Mouse (Mus musculus): ENCODE results near the gene Kat6b.

Gene Kat6b

GRCm38 (mm10) chr14:21523234-21523633 is 42.0 kb downstream of the Kat6b start:
- DNase-seq (ENCODE audit: low spot score), result peak; percentile 24

- peak; percentile 47 for DNase-seq (ENCODE audit: low spot score)
Observed at GRCm38 (mm10) chr14:21523851-21524441, 42.7 kb downstream of the Kat6b start.

- DNase-seq (ENCODE audit: low spot score), result no peak
Observed at GRCm38 (mm10) chr14:21525674-21526073, 44.4 kb downstream of the Kat6b start.

- DNase-seq (ENCODE audit: low spot score), result no peak
Observed at GRCm38 (mm10) chr14:21533566-21533965, 52.3 kb downstream of the Kat6b start.

- DNase-seq (ENCODE audit: low spot score), result no peak
Observed at GRCm38 (mm10) chr14:21534066-21534465, 52.8 kb downstream of the Kat6b start.

GRCm38 (mm10) chr14:21534542-21535272 is 53.5 kb downstream of the Kat6b start:
- no peak for DNase-seq (ENCODE audit: low spot score)

GRCm38 (mm10) chr14:21536485-21537181 is 55.4 kb downstream of the Kat6b start:
- no peak for DNase-seq (ENCODE audit: low spot score)

- DNase-seq (ENCODE audit: low spot score), result no peak
Observed at GRCm38 (mm10) chr14:21537838-21538237, 56.6 kb downstream of the Kat6b start.

- DNase-seq (ENCODE audit: low spot score), result no peak
Observed at GRCm38 (mm10) chr14:21539731-21540130, 58.5 kb downstream of the Kat6b start.

GRCm38 (mm10) chr14:21540361-21540760 is 59.1 kb downstream of the Kat6b start:
- DNase-seq (ENCODE audit: low spot score), result no peak

GRCm38 (mm10) chr14:21545529-21545928 is 64.3 kb downstream of the Kat6b start:
- no peak for DNase-seq (ENCODE audit: low spot score)

- no peak for DNase-seq (ENCODE audit: low spot score)
Observed at GRCm38 (mm10) chr14:21546351-21546750, 65.1 kb downstream of the Kat6b start.

GRCm38 (mm10) chr14:21547297-21547696 is 66.1 kb downstream of the Kat6b start:
- peak; percentile 35 for DNase-seq (ENCODE audit: low spot score)

GRCm38 (mm10) chr14:21547965-21548364 is 66.7 kb downstream of the Kat6b start:
- no peak for DNase-seq (ENCODE audit: low spot score)

GRCm38 (mm10) chr14:21548952-21549607 is 67.8 kb downstream of the Kat6b start:
- no peak for DNase-seq (ENCODE audit: low spot score)

- no peak for DNase-seq (ENCODE audit: low spot score)
Observed at GRCm38 (mm10) chr14:21549608-21550115, 68.4 kb downstream of the Kat6b start.

GRCm38 (mm10) chr14:21550576-21550975 is 69.3 kb downstream of the Kat6b start:
- DNase-seq (ENCODE audit: low spot score), result no peak

- DNase-seq (ENCODE audit: low spot score), result no peak
Observed at GRCm38 (mm10) chr14:21551655-21552054, 70.4 kb downstream of the Kat6b start.

- DNase-seq (ENCODE audit: low spot score), result no peak
Observed at GRCm38 (mm10) chr14:21552958-21553357, 71.7 kb downstream of the Kat6b start.

GRCm38 (mm10) chr14:21554046-21554445 is 72.8 kb downstream of the Kat6b start:
- no peak for DNase-seq (ENCODE audit: low spot score)

GRCm38 (mm10) chr14:21558440-21559131 is 77.4 kb downstream of the Kat6b start:
- DNase-seq (ENCODE audit: low spot score), result no peak

GRCm38 (mm10) chr14:21559447-21559846 is 78.2 kb downstream of the Kat6b start:
- DNase-seq (ENCODE audit: low spot score), result no peak
